Mouse (Mus musculus): Measurements from ENCODE around the gene Myo1b.

The Myo1b gene

DNA sequence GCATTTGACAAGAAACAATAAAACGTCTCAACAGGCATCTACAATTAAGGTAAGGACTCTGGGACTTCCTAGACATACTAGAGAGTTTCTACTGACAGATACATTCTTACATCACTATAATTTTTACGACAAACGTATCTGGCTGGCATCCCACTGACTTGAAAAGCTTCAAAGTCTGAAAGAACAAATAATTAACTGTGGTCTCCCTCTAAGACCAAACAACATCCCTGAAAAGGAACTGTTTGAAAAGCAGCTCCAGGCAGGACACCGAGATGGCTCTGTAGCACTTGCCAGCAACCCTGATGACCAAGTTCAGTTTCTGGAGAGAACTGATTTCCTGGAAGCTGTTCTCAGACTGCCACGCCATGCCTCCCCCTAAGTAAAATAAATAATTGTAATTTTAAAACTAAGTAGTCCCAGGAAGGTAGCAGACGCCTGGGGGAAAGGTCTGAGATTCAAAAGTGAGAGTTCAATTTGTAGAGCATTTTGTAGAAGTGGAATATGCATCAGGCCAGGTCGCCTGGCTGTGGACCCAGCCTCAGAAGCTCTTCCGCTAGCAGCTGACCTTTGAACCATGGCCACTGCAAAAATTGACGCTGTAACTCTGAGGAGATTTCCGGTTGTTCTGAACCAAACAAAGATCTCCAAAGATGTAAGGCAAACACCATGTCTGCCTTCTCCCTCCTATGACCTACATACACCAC, 60.2 kb downstream of the Myo1b start:
- no peaks in the 10 kb centered on the region for H3K9me3 ChIP-seq (ENCODE audit: low read length)
- H3K4me1 ChIP-seq (replicated peaks; ENCODE audit: low read depth, low read length), result peaks cover 23% of the 10 kb centered on the region
- TF ChIP-seq NANOG (IDR thresholded peaks at IDR 0.05; ENCODE audit: borderline replicate concordance, low read length), result no peak
- TF ChIP-seq POU5F1 (IDR thresholded peaks at IDR 0.05; ENCODE audit: borderline replicate concordance, low read length), result no peak
- TF ChIP-seq CTCF (conservative IDR thresholded peaks at IDR 0.05; ENCODE audit: low read length), result no peak
- no peak overlapping the region for H3K4me3 ChIP-seq (replicated peaks; ENCODE audit: low read length)
- H3K27me3 ChIP-seq (ENCODE audit: insufficient read depth, low read length), result no peaks in the 10 kb centered on the region
- peaks cover 10% of the 10 kb centered on the region for H3K36me3 ChIP-seq (ENCODE audit: insufficient read depth, low read length)

DNA sequence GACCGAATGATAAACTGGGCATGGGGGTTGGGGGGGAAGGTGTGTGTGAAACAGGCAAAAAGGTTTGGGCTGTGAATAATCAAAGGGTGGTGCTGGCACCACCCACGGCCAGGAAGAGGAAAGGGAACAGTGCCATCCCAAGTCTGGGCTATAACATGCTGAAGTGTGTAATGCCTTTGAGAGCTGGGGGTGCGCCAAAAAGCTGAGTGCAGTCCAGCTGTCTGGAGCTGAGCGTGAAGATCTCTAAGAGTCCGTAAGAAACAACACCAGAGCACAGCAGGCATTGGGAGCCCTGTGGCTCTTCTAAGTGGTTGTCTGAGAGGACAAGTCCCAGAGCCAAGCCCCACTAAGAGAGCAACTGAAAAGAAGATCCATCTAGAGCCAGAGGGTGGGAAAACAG, 63.6 kb downstream of the Myo1b start:
- no peaks in the 10 kb centered on the region for H3K27me3 ChIP-seq (ENCODE audit: insufficient read depth, low read length)
- H3K9me3 ChIP-seq (ENCODE audit: low read length), result no peaks in the 10 kb centered on the region
- H3K4me3 ChIP-seq (replicated peaks; ENCODE audit: low read length), result no peak overlapping the region
- TF ChIP-seq POU5F1 (IDR thresholded peaks at IDR 0.05; ENCODE audit: borderline replicate concordance, low read length), result no peak
- no peak for TF ChIP-seq NANOG (IDR thresholded peaks at IDR 0.05; ENCODE audit: borderline replicate concordance, low read length)
- no peak for TF ChIP-seq CTCF (conservative IDR thresholded peaks at IDR 0.05; ENCODE audit: low read length)
- H3K4me1 ChIP-seq (replicated peaks; ENCODE audit: low read depth, low read length), result peaks cover 18% of the 10 kb centered on the region
- peaks cover 4% of the 10 kb centered on the region; the same call in 1 of the 2 replicates for H3K36me3 ChIP-seq (ENCODE audit: insufficient read depth, low read length)

DNA sequence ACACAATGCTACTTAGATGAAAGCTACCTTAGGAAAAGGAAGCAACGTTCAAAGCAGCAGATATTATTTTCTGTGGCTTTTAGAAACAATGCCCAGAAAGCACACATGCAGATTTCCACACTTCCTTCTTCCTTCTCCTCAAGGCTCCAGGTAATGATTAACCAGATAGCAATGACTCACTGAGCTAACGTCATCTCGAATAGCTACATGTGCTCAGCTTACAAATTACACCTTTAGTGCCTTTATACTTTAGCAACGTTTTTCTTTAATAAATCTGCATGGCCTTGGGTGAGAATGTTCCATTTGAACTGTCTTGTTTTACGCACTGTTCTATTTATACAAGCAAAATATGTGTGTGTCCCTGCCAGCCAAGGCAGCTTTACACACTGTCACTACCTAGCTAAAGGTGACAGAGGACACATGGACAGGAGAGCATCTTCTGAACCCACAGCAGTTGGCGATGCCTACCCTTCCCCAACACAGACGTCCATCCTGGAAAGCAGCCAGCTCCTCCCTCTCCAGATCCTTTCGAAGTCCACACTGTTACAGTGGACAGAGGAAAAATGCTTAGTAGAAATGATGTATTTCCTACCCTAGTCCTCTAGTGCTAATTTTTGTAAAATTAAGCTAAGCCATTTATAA, 66.2 kb downstream of the Myo1b start:
- H3K27me3 ChIP-seq (ENCODE audit: insufficient read depth, low read length), result no peaks in the 10 kb centered on the region
- peaks cover 32% of the 10 kb centered on the region for H3K4me1 ChIP-seq (replicated peaks; ENCODE audit: low read depth, low read length)
- no peak overlapping the region for H3K4me3 ChIP-seq (replicated peaks; ENCODE audit: low read length)
- peaks cover 3% of the 10 kb centered on the region; the same call in 1 of the 2 replicates for H3K36me3 ChIP-seq (ENCODE audit: insufficient read depth, low read length)
- no peaks in the 10 kb centered on the region for H3K9me3 ChIP-seq (ENCODE audit: low read length)
- no peak for TF ChIP-seq CTCF (conservative IDR thresholded peaks at IDR 0.05; ENCODE audit: low read length)

DNA sequence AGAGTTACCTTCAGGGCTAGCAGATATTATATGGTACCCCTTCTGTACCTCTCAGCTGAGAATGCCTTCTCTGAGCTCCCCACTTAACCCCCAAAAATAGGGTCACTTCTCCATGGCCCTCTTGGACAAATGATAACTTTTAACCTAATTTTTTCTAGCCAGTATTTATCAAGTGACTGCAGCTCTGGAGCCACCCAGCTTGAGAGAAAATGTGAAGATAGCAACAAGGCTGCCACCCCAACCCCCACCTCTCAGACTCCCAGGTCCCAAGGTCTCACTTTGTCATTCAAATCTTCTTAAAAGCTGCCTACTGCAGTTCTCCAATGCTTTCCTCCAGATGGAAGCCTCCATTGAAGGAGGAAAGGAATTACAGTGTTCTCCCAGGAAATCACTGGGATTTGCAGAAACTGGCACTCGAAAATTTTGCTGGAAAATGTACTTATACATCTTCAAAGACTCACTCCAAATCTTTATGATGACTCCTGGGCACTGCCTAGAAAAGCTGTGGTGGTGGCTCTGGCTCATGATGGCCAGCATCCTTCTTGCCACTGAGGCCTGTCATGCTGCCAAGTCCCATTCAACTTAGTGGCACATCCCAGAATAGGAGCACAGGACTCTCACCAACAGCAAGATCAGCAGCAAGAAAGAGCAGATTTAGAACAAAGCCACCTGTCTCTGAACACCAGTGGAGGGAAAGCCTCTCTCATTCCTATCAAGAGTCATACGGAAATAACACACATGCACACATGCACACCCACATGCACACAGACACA, 70.4 kb downstream of the Myo1b start:
- no peak overlapping the region for H3K4me3 ChIP-seq (replicated peaks; ENCODE audit: low read length)

DNA sequence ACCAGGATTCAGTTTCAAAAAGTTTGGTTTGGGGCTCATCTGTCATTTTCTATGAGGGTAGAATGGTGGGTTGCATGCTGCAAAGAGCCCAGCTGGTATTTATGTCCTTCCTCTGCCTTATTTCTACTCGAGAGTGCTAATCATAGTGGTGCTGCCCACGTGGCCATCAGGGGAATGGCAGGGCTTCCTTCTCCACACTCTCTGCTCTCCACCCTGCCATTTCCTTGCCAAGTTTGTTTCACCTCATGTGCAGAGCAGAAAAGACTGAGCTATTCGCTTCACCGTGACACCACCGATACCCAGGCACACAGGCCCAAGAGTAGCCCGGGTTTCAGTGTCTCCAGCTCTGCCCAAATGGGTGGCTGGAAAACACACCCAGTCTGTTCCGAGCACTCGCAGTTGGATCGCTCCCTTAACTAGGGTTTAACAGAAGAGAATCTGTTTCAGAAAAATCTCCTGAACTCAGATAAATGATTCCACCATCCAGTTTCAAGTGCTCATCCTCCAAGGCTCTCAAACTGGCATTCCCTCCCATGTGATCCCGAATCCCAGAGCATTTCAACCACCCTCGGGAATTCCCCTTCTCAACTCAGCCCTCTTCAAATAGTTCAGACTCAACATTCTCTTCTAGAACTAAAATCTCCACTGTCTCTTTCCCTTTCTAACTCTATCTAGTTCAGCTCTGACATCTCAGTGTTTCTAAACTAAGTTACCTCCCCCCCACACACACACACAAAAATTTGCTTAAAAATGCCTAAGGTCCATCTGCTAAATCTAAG, 77.8 kb downstream of the Myo1b start:
- H3K4me3 ChIP-seq (replicated peaks; ENCODE audit: low read length), result no peak overlapping the region
- H3K9me3 ChIP-seq (ENCODE audit: low read length), result no peaks in the 10 kb centered on the region
- no peaks in the 10 kb centered on the region for H3K27me3 ChIP-seq (ENCODE audit: insufficient read depth, low read length)
- peaks cover 11% of the 10 kb centered on the region for H3K4me1 ChIP-seq (replicated peaks; ENCODE audit: low read depth, low read length)
- H3K36me3 ChIP-seq (ENCODE audit: insufficient read depth, low read length), result no peaks in the 10 kb centered on the region; the same call in 1 of the 2 replicates
- TF ChIP-seq NANOG (IDR thresholded peaks at IDR 0.05; ENCODE audit: borderline replicate concordance, low read length) (no peak), POU5F1 (IDR thresholded peaks at IDR 0.05; ENCODE audit: borderline replicate concordance, low read length) (no peak), CTCF (conservative IDR thresholded peaks at IDR 0.05; ENCODE audit: low read length) (no peak)

More for the DNA sequence above, 70.4 kb downstream of the Myo1b start:
- H3K4me1 ChIP-seq (replicated peaks; ENCODE audit: low read depth, low read length), result peaks cover 18% of the 10 kb centered on the region
- H3K9me3 ChIP-seq (ENCODE audit: low read length), result no peaks in the 10 kb centered on the region
- TF ChIP-seq CTCF (conservative IDR thresholded peaks at IDR 0.05; ENCODE audit: low read length), result no peak
- no peak for TF ChIP-seq NANOG (IDR thresholded peaks at IDR 0.05; ENCODE audit: borderline replicate concordance, low read length)
- TF ChIP-seq POU5F1 (IDR thresholded peaks at IDR 0.05; ENCODE audit: borderline replicate concordance, low read length), result no peak
- H3K36me3 ChIP-seq (ENCODE audit: insufficient read depth, low read length), result no peaks in the 10 kb centered on the region
- H3K27me3 ChIP-seq (ENCODE audit: insufficient read depth, low read length), result no peaks in the 10 kb centered on the region

DNA sequence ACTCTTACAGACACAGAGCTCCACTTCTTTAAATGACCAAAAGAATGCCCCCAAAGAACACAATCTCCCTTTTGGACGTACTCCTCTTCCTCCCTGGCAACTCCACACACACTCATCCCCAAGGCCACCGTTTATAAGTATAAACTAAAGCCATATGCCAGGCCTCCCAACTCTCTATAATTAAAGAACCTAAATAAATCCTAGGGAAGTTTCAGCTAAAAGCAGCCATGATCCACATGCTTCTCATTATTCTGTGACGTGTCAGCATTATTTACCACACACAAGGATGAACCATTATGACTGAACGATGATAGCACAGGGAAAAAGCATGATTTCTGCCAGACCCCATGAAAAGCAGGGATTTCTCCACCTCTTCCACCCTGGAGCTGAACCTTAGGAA, 78.6 kb downstream of the Myo1b start:
- H3K27me3 ChIP-seq (ENCODE audit: insufficient read depth, low read length), result no peaks in the 10 kb centered on the region
- H3K4me3 ChIP-seq (replicated peaks; ENCODE audit: low read length), result no peak overlapping the region
- H3K9me3 ChIP-seq (ENCODE audit: low read length), result no peaks in the 10 kb centered on the region
- H3K36me3 ChIP-seq (ENCODE audit: insufficient read depth, low read length), result no peaks in the 10 kb centered on the region; the same call in 1 of the 2 replicates
- peaks cover 11% of the 10 kb centered on the region for H3K4me1 ChIP-seq (replicated peaks; ENCODE audit: low read depth, low read length)
- TF ChIP-seq NANOG (IDR thresholded peaks at IDR 0.05; ENCODE audit: borderline replicate concordance, low read length), result no peak
- TF ChIP-seq POU5F1 (IDR thresholded peaks at IDR 0.05; ENCODE audit: borderline replicate concordance, low read length), result no peak
- no peak for TF ChIP-seq CTCF (conservative IDR thresholded peaks at IDR 0.05; ENCODE audit: low read length)

DNA sequence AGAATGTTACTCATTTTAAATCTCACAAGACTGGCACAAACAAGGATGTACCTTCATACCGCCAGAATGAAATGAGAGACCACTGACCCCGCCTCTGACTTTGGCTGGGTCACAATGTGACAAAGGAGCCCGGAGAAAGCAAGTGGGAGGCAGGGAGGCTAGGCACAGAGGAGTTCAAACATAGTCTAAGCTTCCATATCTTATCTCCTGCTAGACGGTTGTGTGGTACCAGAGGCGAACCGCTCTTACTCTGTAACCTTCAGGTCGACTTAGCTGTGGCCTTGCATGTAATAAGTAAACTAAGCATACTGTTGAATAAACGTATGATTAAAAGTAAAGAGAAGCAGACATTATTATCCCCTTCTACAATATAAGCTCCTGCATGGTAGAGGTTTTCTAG, 80.1 kb downstream of the Myo1b start:
- Histone ChIP-seq H3K27me3 (ENCODE audit: insufficient read depth, low read length) (no peaks in the 10 kb centered on the region), H3K36me3 (ENCODE audit: insufficient read depth, low read length) (no peaks in the 10 kb centered on the region; the same call in 1 of the 2 replicates), H3K4me3 (replicated peaks; ENCODE audit: low read length) (no peak overlapping the region), H3K4me1 (replicated peaks; ENCODE audit: low read depth, low read length) (peaks cover 11% of the 10 kb centered on the region), H3K9me3 (ENCODE audit: low read length) (no peaks in the 10 kb centered on the region)
- no peak for TF ChIP-seq POU5F1 (IDR thresholded peaks at IDR 0.05; ENCODE audit: borderline replicate concordance, low read length)

DNA sequence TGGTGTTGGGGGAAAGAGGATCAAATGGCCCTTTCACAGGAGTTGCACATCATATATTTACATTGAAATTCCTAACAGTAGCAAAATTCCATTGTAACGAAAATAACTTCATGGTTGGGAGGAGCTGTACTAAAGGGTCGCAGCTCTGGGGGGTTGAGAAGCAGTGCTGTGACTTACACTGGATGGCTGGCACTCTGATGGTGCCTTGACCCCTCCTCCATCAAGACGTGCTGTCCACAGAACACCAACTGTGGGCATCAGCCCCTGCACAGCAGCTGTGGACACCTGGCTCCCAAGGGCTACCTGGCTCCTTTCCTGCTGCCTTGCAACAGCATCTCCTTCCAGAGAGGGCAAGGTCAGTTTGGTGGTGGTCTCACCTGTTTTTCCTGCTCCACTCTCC, 81.8 kb downstream of the Myo1b start:
- TF ChIP-seq CTCF (conservative IDR thresholded peaks at IDR 0.05; ENCODE audit: low read length) (no peak), NANOG (IDR thresholded peaks at IDR 0.05; ENCODE audit: borderline replicate concordance, low read length) (no peak), POU5F1 (IDR thresholded peaks at IDR 0.05; ENCODE audit: borderline replicate concordance, low read length) (no peak)
- Histone ChIP-seq H3K9me3 (ENCODE audit: low read length) (no peaks in the 10 kb centered on the region), H3K4me3 (replicated peaks; ENCODE audit: low read length) (no peak overlapping the region), H3K36me3 (ENCODE audit: insufficient read depth, low read length) (no peaks in the 10 kb centered on the region; the same call in 1 of the 2 replicates), H3K27me3 (ENCODE audit: insufficient read depth, low read length) (no peaks in the 10 kb centered on the region), H3K4me1 (replicated peaks; ENCODE audit: low read depth, low read length) (peaks cover 11% of the 10 kb centered on the region)

Data from E14TG2a.4 (cell line).